Mouse (Mus musculus) C2C12 (cell line): ENCODE measurements at regions not wholly inside any gene's neighbourhood (a gene's known extent, or its start where the extent isn't known, plus 50 kb on each side); places are given as distances from the start of the nearest gene placed in this dataset.

Experiments used
- CEBPB ChIP-seq: IDR thresholded peaks from one replicate; pipeline ENCODE4 v1.6.1; 2011; ENCODE audit warnings: low read depth, mild to moderate bottlenecking, control low read depth, moderate library complexity
- CTCF ChIP-seq: IDR thresholded peaks from one replicate; pipeline ENCODE4 v1.5.1; 2011; ENCODE audit not compliant: control insufficient read depth, insufficient read depth, insufficient read length
- MAX ChIP-seq: IDR thresholded peaks from one replicate; pipeline ENCODE4 v1.6.1; 2011; ENCODE audit warnings: mild to moderate bottlenecking, control low read depth
- MYOD1 ChIP-seq: IDR thresholded peaks from one replicate; pipeline ENCODE4 v1.6.1; 2011; ENCODE audit warnings: low read depth; ENCODE audit not compliant: control insufficient read depth, insufficient read length
- USF1 ChIP-seq: IDR thresholded peaks from one replicate; pipeline ENCODE4 v1.6.1; 2011; ENCODE audit warnings: low read depth, mild to moderate bottlenecking, control low read depth, moderate library complexity

GRCm38 (mm10) chr1:193450814-193451213 is 80.7 kb upstream of the Camk1g start:
- TF ChIP-seq CTCF (no peak), CEBPB (no peak), USF1 (no peak), MAX (no peak), MYOD1 (no peak)
